Mouse (Mus musculus) lung, embryonic 15.5 days (tissue): Measurements from ENCODE around the gene Neurod2. TPM values are rescaled to one million over a fixed set of nuclear protein-coding genes. Genes with fewer than 3 reads are reported as not detected.

ENCODE experiments used
- ATAC-seq: fragments of 200-750 bp; cut with Nextera tagmentation; 2 replicates; pipeline ENCODE4 v1.8.0; 2017; ENCODE audit warnings: moderate number of reproducible peaks, borderline replicate concordance; ENCODE audit not compliant: low FRiP score, low TSS enrichment; ENCODE audit errors: extremely low read depth
- H3K27ac ChIP-seq: fragments of 300-500 bp; sonication (generic); 2 replicates; pipeline ENCODE4 v1.5.1; 2015; ENCODE audit warnings: moderate library complexity, mild to moderate bottlenecking, inconsistent platforms
- H3K27me3 ChIP-seq: fragments of 300-500 bp; sonication (generic); 2 replicates; pipeline ENCODE4 v1.6.1; 2015; ENCODE audit warnings: inconsistent platforms
- H3K36me3 ChIP-seq: fragments of 300-500 bp; sonication (generic); 2 replicates; pipeline ENCODE4 v1.6.1; 2015; ENCODE audit warnings: inconsistent platforms
- H3K4me1 ChIP-seq: fragments of 300-500 bp; sonication (generic); 2 replicates; pipeline ENCODE4 v1.6.1; 2015; ENCODE audit warnings: inconsistent platforms
- H3K4me2 ChIP-seq: fragments of 300-500 bp; sonication (generic); 2 replicates; pipeline ENCODE4 v1.6.1; 2015; ENCODE audit warnings: inconsistent platforms, mild to moderate bottlenecking, moderate library complexity
- H3K4me3 ChIP-seq: fragments of 300-500 bp; sonication (generic); 2 replicates; pipeline ENCODE4 v1.5.1; 2015; ENCODE audit warnings: mild to moderate bottlenecking, inconsistent platforms
- H3K9ac ChIP-seq: fragments of 300-500 bp; sonication (generic); 2 replicates; pipeline ENCODE4 v1.6.1; 2015; ENCODE audit warnings: inconsistent platforms
- H3K9me3 ChIP-seq: fragments of 300-500 bp; sonication (generic); 2 replicates; pipeline ENCODE4 v1.6.1; 2016; ENCODE audit warnings: inconsistent platforms
- WGBS: fragments of 180-500 bp; shearing (Covaris S2); methylation state at CpG from one replicate; pipeline ENCODE4 v1.1.7; 2015; 5-methylcytosine and 5-hydroxymethylcytosine counted together
- polyA plus RNA-seq: library from polyadenylated mRNA; unstranded; fragments of >200 nt; fragmentation: Nextera tagmentation; extraction: Ambion mirVana; gene quantifications from 2 replicates; pipeline ENCODE4 v1.2.1, GENCODE M21; 2015

The Neurod2 gene
- polyA plus RNA-seq, 1 experiment from 2014 or later, result not detected

- no peak overlapping the region for H3K9ac ChIP-seq
- peaks cover 22% of the 10 kb centered on the region for H3K4me1 ChIP-seq
- H3K4me3 ChIP-seq, result no peak overlapping the region
- ATAC-seq, result no peak
- H3K9me3 ChIP-seq, result no peaks in the 10 kb centered on the region
- no peak overlapping the region for H3K27ac ChIP-seq
- no peaks in the 10 kb centered on the region for H3K27me3 ChIP-seq
- 67% methylated on average over 10 of the region's 10 CpGs for WGBS
- no peaks in the 10 kb centered on the region for H3K36me3 ChIP-seq
- H3K4me2 ChIP-seq, result no peak overlapping the region
These were observed 36.8 kb upstream of the Neurod2 start for GRCm38 (mm10) chr11:98366290-98366689.

GRCm38 (mm10) chr11:98364410-98364809, 35.0 kb upstream of the Neurod2 start:
- ATAC-seq, result no peak
- H3K27ac ChIP-seq, result peak overlapping the region; percentile 85
- H3K9me3 ChIP-seq, result no peaks in the 10 kb centered on the region
- no peak overlapping the region for H3K9ac ChIP-seq
- no peak overlapping the region for H3K4me2 ChIP-seq
- H3K36me3 ChIP-seq, result no peaks in the 10 kb centered on the region
- no peaks in the 10 kb centered on the region for H3K27me3 ChIP-seq
- H3K4me1 ChIP-seq, result peaks cover 33% of the 10 kb centered on the region
- no peak overlapping the region for H3K4me3 ChIP-seq
- WGBS, result 66% methylated on average over 5 of the region's 5 CpGs

- Histone ChIP-seq H3K9ac (no peak overlapping the region), H3K4me1 (peaks cover 39% of the 10 kb centered on the region), H3K36me3 (no peaks in the 10 kb centered on the region), H3K27ac (peak overlapping the region; percentile 85), H3K27me3 (no peaks in the 10 kb centered on the region), H3K4me3 (no peak overlapping the region), H3K9me3 (no peaks in the 10 kb centered on the region), H3K4me2 (no peak overlapping the region)
- no peak for ATAC-seq
- WGBS, result 48% methylated on average over 5 of the region's 5 CpGs
These were observed 34.4 kb upstream of the Neurod2 start for GRCm38 (mm10) chr11:98363817-98364216.

GRCm38 (mm10) chr11:98360866-98361521, 31.5 kb upstream of the Neurod2 start:
- H3K4me1 ChIP-seq, result peaks cover 59% of the 10 kb centered on the region
- H3K9me3 ChIP-seq, result no peaks in the 10 kb centered on the region
- H3K27ac ChIP-seq, result 0 out of 2 replicates have a peak overlapping the region, but pooled peaks have one; percentile 33
- H3K27me3 ChIP-seq, result no peaks in the 10 kb centered on the region
- no peak overlapping the region; the same call in 1 of the 2 replicates for H3K4me2 ChIP-seq
- H3K4me3 ChIP-seq, result no peak overlapping the region
- 71% methylated on average over 9 of the region's 9 CpGs for WGBS
- no peaks in the 10 kb centered on the region for H3K36me3 ChIP-seq
- H3K9ac ChIP-seq, result no peak overlapping the region
- ATAC-seq, result no peak

GRCm38 (mm10) chr11:98358161-98359083, 29.0 kb upstream of the Neurod2 start, which contains the start of gene Stard3:
Gene Stard3, plus strand, starts transcription at chr11:98358368.
- under 1% methylated on average over 60 of the region's 60 CpGs for WGBS
- peaks cover 12% of the 10 kb centered on the region; the same call in 1 of the 2 replicates for H3K27me3 ChIP-seq
- no peaks in the 10 kb centered on the region for H3K9me3 ChIP-seq
- peak within 1 kb of the TSS; percentile 96 for H3K27ac ChIP-seq
- peak; percentile 90 for ATAC-seq
- H3K36me3 ChIP-seq, result no peaks in the 10 kb centered on the region
- peak within 1 kb of the TSS; percentile 84 for H3K4me3 ChIP-seq
- peak within 1 kb of the TSS; percentile 76 for H3K4me2 ChIP-seq
- peak within 1 kb of the TSS; percentile 66 for H3K9ac ChIP-seq
- peaks cover 64% of the 10 kb centered on the region for H3K4me1 ChIP-seq

- H3K27ac ChIP-seq, result peak overlapping the region; percentile 96
- peak overlapping the region; percentile 76 for H3K4me2 ChIP-seq
- H3K9me3 ChIP-seq, result no peaks in the 10 kb centered on the region
- peaks cover 56% of the 10 kb centered on the region for H3K4me1 ChIP-seq
- WGBS, result 8% methylated on average over 13 of the region's 13 CpGs
- peaks cover 20% of the 10 kb centered on the region; the same call in 1 of the 2 replicates for H3K27me3 ChIP-seq
- ATAC-seq, result no peak
- peak overlapping the region; percentile 34 for H3K9ac ChIP-seq
- peak overlapping the region; percentile 84 for H3K4me3 ChIP-seq
- H3K36me3 ChIP-seq, result no peaks in the 10 kb centered on the region
These were observed 28.1 kb upstream of the Neurod2 start for GRCm38 (mm10) chr11:98357396-98358160.

- Histone ChIP-seq H3K4me1 (peaks cover 52% of the 10 kb centered on the region), H3K27ac (peak overlapping the region; percentile 96), H3K9me3 (no peaks in the 10 kb centered on the region), H3K27me3 (peaks cover 27% of the 10 kb centered on the region; the same call in 1 of the 2 replicates), H3K4me2 (peak overlapping the region; percentile 76), H3K4me3 (no peak overlapping the region), H3K36me3 (no peaks in the 10 kb centered on the region), H3K9ac (peak overlapping the region; percentile 34; the same call in 1 of the 2 replicates)
- peak; percentile 14; the same call in 1 of the 2 replicates for ATAC-seq
- 50% methylated on average over 7 of the region's 7 CpGs for WGBS
These were observed 27.4 kb upstream of the Neurod2 start for GRCm38 (mm10) chr11:98356625-98357394.

- WGBS, result 5% methylated on average over 6 of the region's 6 CpGs
- peaks cover 36% of the 10 kb centered on the region for H3K27me3 ChIP-seq
- H3K27ac ChIP-seq, result 0 out of 2 replicates have a peak overlapping the region, but pooled peaks have one; percentile 15
- no peak overlapping the region for H3K4me2 ChIP-seq
- no peak overlapping the region for H3K9ac ChIP-seq
- H3K9me3 ChIP-seq, result no peaks in the 10 kb centered on the region
- ATAC-seq, result no peak
- no peaks in the 10 kb centered on the region for H3K36me3 ChIP-seq
- H3K4me3 ChIP-seq, result no peak overlapping the region
- H3K4me1 ChIP-seq, result peaks cover 47% of the 10 kb centered on the region
These were observed 26.4 kb upstream of the Neurod2 start for GRCm38 (mm10) chr11:98355732-98356299.

- Histone ChIP-seq H3K36me3 (no peaks in the 10 kb centered on the region), H3K9ac (no peak overlapping the region), H3K27ac (no peak overlapping the region), H3K4me1 (peaks cover 42% of the 10 kb centered on the region), H3K4me3 (no peak overlapping the region), H3K4me2 (no peak overlapping the region), H3K27me3 (peaks cover 50% of the 10 kb centered on the region), H3K9me3 (no peaks in the 10 kb centered on the region)
- WGBS, result 60% methylated on average over 14 of the region's 14 CpGs
- ATAC-seq, result no peak
These were observed 25.0 kb upstream of the Neurod2 start for GRCm38 (mm10) chr11:98354445-98354844.

GRCm38 (mm10) chr11:98353651-98354211, 24.3 kb upstream of the Neurod2 start:
- no peaks in the 10 kb centered on the region for H3K36me3 ChIP-seq
- H3K4me2 ChIP-seq, result no peak overlapping the region
- ATAC-seq, result no peak
- H3K9ac ChIP-seq, result no peak overlapping the region
- peaks cover 57% of the 10 kb centered on the region for H3K27me3 ChIP-seq
- no peak overlapping the region for H3K4me3 ChIP-seq
- peaks cover 40% of the 10 kb centered on the region for H3K4me1 ChIP-seq
- H3K27ac ChIP-seq, result peak overlapping the region; percentile 8; the same call in 1 of the 2 replicates
- 28% methylated on average over 8 of the region's 8 CpGs for WGBS
- H3K9me3 ChIP-seq, result no peaks in the 10 kb centered on the region
